Mouse (Mus musculus): ENCODE data around the gene Spock1. TPM values are rescaled to one million over a fixed set of nuclear protein-coding genes. Genes with fewer than 3 reads are reported as not detected.

The Spock1 gene
- polyA plus RNA-seq, 1 experiment from 2014 or later, result 0.77 TPM

DNA sequence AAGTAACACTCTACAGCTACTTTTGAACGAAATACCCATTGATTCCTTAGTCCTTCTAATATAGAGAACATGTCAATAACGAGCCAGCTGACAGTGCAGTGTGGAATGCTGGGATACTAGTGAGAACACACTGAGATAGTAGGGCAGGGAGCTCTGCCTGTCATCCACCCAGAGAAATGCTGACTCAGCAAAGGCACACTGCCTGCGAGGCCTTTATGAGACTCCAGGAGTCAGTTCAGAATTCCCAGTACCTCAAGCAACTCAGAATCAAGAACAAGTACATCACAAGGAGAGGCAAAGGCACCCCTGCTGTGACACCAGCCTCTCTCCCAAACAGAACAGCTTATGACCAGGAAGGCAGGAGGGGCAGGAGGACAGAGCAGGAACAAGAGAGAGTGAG, 163.5 kb downstream of the Spock1 start:
- no peak overlapping the region for H3K9ac ChIP-seq (ENCODE audit: low read length)
- ATAC-seq (replicated peaks; ENCODE audit: extremely low read depth, insufficient read depth, low FRiP score), result no peak
- no peaks in the 10 kb centered on the region for H3K4me1 ChIP-seq (ENCODE audit: control insufficient read depth, insufficient read depth, low read length)
- H3K27ac ChIP-seq (ENCODE audit: low read length), result no peak overlapping the region
- WGBS, result 70% methylated on average over 3 of the region's 3 CpGs
- H3K27me3 ChIP-seq (ENCODE audit: control insufficient read depth, insufficient read depth, low read length), result no peaks in the 10 kb centered on the region
- no peak overlapping the region for H3K4me2 ChIP-seq (ENCODE audit: low read depth, low read length)
- 0 out of 2 replicates have a peak, but pooled peaks cover 4% of the 10 kb centered on the region for H3K9me3 ChIP-seq (replicated peaks; ENCODE audit: control insufficient read depth, low read length)
- no peak overlapping the region for H3K4me3 ChIP-seq (ENCODE audit: low read length)
- H3K36me3 ChIP-seq (ENCODE audit: control insufficient read depth, insufficient read depth), result no peaks in the 10 kb centered on the region

DNA sequence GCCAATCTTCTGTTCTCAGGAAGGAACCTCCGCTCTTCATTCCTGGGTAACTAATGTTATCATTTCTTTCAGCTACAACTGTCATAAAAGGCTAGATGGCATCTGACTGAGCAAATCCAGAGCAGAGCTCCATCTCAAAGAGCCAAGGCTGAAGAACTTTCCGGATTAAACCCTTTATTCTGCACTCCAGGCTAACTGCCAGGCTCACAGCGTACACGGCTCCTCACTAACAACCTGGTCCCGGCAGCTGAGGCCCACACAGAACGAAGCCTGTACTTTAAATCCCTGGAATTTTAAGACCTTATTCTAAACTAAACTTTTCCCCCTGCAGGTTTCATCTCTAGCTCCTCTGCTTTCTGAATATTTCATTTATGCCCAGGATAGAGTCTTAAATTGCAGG, 166.9 kb downstream of the Spock1 start:
- ATAC-seq (replicated peaks; ENCODE audit: extremely low read depth, insufficient read depth, low FRiP score), result no peak
- no peaks in the 10 kb centered on the region for H3K9me3 ChIP-seq (replicated peaks; ENCODE audit: control insufficient read depth, low read length)
- H3K27ac ChIP-seq (ENCODE audit: low read length), result no peak overlapping the region
- H3K4me2 ChIP-seq (ENCODE audit: low read depth, low read length), result no peak overlapping the region
- H3K4me3 ChIP-seq (ENCODE audit: low read length), result no peak overlapping the region
- no peaks in the 10 kb centered on the region for H3K4me1 ChIP-seq (ENCODE audit: control insufficient read depth, insufficient read depth, low read length)
- H3K27me3 ChIP-seq (ENCODE audit: control insufficient read depth, insufficient read depth, low read length), result no peaks in the 10 kb centered on the region
- WGBS, result 68% methylated on average over 6 of the region's 6 CpGs
- no peaks in the 10 kb centered on the region for H3K36me3 ChIP-seq (ENCODE audit: control insufficient read depth, insufficient read depth)
- no peak overlapping the region for H3K9ac ChIP-seq (ENCODE audit: low read length)

- H3K27me3 ChIP-seq (ENCODE audit: control insufficient read depth, insufficient read depth, low read length), result no peaks in the 10 kb centered on the region
- no peaks in the 10 kb centered on the region for H3K9me3 ChIP-seq (replicated peaks; ENCODE audit: control insufficient read depth, low read length)
- H3K9ac ChIP-seq (ENCODE audit: low read length), result no peak overlapping the region
- H3K27ac ChIP-seq (ENCODE audit: low read length), result no peak overlapping the region
- no peaks in the 10 kb centered on the region for H3K36me3 ChIP-seq (ENCODE audit: control insufficient read depth, insufficient read depth)
- no peak overlapping the region for H3K4me3 ChIP-seq (ENCODE audit: low read length)
- no peak for ATAC-seq (replicated peaks; ENCODE audit: extremely low read depth, insufficient read depth, low FRiP score)
- 44% methylated on average over 5 of the region's 5 CpGs for WGBS
- H3K4me2 ChIP-seq (ENCODE audit: low read depth, low read length), result no peak overlapping the region
- H3K4me1 ChIP-seq (ENCODE audit: control insufficient read depth, insufficient read depth, low read length), result no peaks in the 10 kb centered on the region
Measured at GRCm38 (mm10) chr13:57740473-57740872, 167.7 kb downstream of the Spock1 start.

DNA sequence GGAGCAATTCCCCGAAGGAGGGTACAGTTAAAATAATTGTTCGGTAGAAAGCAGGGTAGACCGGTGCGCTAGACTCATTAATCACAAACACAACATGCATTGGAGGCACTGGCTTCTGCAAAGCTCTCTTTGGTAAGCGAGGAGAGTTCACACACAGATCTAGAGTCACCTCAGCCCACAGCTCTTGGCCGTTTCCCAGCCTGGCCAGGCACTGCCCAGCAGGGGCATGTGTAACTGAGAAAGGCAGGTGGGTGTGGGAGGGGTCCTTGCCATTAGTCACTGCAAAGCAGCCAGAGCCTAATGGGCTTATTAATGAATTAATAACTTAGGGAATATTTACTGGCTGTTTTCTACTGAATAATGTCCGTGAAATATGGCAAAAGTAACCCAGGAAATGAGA, 172.1 kb downstream of the Spock1 start:
- no peak overlapping the region for H3K27ac ChIP-seq (ENCODE audit: low read length)
- no peak for ATAC-seq (replicated peaks; ENCODE audit: extremely low read depth, insufficient read depth, low FRiP score)
- H3K9ac ChIP-seq (ENCODE audit: low read length), result no peak overlapping the region
- WGBS, result 81% methylated on average over 7 of the region's 7 CpGs
- H3K4me3 ChIP-seq (ENCODE audit: low read length), result no peak overlapping the region
- no peak overlapping the region for H3K4me2 ChIP-seq (ENCODE audit: low read depth, low read length)
- no peaks in the 10 kb centered on the region for H3K4me1 ChIP-seq (ENCODE audit: control insufficient read depth, insufficient read depth, low read length)
- H3K27me3 ChIP-seq (ENCODE audit: control insufficient read depth, insufficient read depth, low read length), result no peaks in the 10 kb centered on the region
- no peaks in the 10 kb centered on the region for H3K36me3 ChIP-seq (ENCODE audit: control insufficient read depth, insufficient read depth)
- H3K9me3 ChIP-seq (replicated peaks; ENCODE audit: control insufficient read depth, low read length), result no peaks in the 10 kb centered on the region

DNA sequence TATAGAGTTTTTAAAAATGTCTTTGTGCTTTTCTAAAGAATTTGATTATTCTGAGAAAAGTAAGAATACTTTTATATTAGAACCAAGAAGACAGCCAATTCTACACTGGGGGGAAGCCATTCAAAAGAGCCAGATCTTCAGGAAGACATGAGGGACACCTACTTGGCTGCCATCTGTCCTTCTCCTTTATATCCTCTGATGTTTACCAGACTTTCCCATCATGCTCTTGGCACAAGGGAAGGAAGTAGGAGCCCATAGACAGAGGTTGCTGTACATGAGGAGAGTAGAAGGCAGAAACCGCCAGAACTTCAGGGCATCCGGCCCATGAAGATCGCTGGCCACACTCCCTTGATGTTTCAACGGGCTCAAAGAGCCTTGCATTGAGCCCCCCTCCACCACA, 173.6 kb downstream of the Spock1 start:
- H3K9ac ChIP-seq (ENCODE audit: low read length), result no peak overlapping the region
- 91% methylated on average over 4 of the region's 4 CpGs for WGBS
- H3K27ac ChIP-seq (ENCODE audit: low read length), result no peak overlapping the region
- no peak overlapping the region for H3K4me2 ChIP-seq (ENCODE audit: low read depth, low read length)
- H3K27me3 ChIP-seq (ENCODE audit: control insufficient read depth, insufficient read depth, low read length), result no peaks in the 10 kb centered on the region
- no peaks in the 10 kb centered on the region for H3K36me3 ChIP-seq (ENCODE audit: control insufficient read depth, insufficient read depth)
- H3K4me1 ChIP-seq (ENCODE audit: control insufficient read depth, insufficient read depth, low read length), result no peaks in the 10 kb centered on the region
- no peak overlapping the region for H3K4me3 ChIP-seq (ENCODE audit: low read length)
- no peaks in the 10 kb centered on the region for H3K9me3 ChIP-seq (replicated peaks; ENCODE audit: control insufficient read depth, low read length)
- ATAC-seq (replicated peaks; ENCODE audit: extremely low read depth, insufficient read depth, low FRiP score), result no peak

DNA sequence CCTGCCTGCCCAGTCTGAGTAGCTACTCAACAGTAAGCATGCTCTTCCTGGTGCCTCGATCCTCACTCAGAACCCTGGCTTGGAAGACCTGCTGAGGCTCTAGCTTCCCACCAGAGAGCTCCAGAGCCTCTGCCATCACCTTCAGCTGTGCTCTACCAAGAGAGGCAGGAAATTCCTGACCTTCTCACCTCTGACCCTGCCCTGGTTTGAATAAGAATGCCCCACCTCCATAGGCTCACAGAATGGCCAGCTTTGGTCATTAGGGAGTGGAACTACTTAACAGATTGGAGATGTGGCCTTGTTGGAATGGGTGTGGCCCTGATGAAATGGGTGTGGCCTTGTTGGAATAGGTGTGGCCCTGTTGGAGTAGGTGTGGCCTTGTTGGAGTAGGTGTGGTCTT, 174.6 kb downstream of the Spock1 start:
- Histone ChIP-seq H3K9me3 (replicated peaks; ENCODE audit: control insufficient read depth, low read length) (no peaks in the 10 kb centered on the region), H3K27me3 (ENCODE audit: control insufficient read depth, insufficient read depth, low read length) (no peaks in the 10 kb centered on the region), H3K9ac (ENCODE audit: low read length) (no peak overlapping the region), H3K4me2 (ENCODE audit: low read depth, low read length) (no peak overlapping the region), H3K36me3 (ENCODE audit: control insufficient read depth, insufficient read depth) (no peaks in the 10 kb centered on the region), H3K4me1 (ENCODE audit: control insufficient read depth, insufficient read depth, low read length) (no peaks in the 10 kb centered on the region), H3K27ac (ENCODE audit: low read length) (no peak overlapping the region), H3K4me3 (ENCODE audit: low read length) (no peak overlapping the region)
- no peak for ATAC-seq (replicated peaks; ENCODE audit: extremely low read depth, insufficient read depth, low FRiP score)
- WGBS, result 74% methylated on average over 1 of the region's 1 CpGs

GRCm38 (mm10) chr13:57732251-57732650, 175.9 kb downstream of the Spock1 start:
- no peaks in the 10 kb centered on the region for H3K9me3 ChIP-seq (replicated peaks; ENCODE audit: control insufficient read depth, low read length)
- ATAC-seq (replicated peaks; ENCODE audit: extremely low read depth, insufficient read depth, low FRiP score), result no peak
- 50% methylated on average over 2 of the region's 2 CpGs for WGBS

GRCm38 (mm10) chr13:57727716-57728115, 180.4 kb downstream of the Spock1 start:
- Histone ChIP-seq H3K4me3 (ENCODE audit: low read length) (no peak overlapping the region), H3K4me1 (ENCODE audit: control insufficient read depth, insufficient read depth, low read length) (no peaks in the 10 kb centered on the region), H3K9me3 (replicated peaks; ENCODE audit: control insufficient read depth, low read length) (no peaks in the 10 kb centered on the region), H3K4me2 (ENCODE audit: low read depth, low read length) (no peak overlapping the region), H3K9ac (ENCODE audit: low read length) (no peak overlapping the region), H3K27ac (ENCODE audit: low read length) (no peak overlapping the region), H3K27me3 (ENCODE audit: control insufficient read depth, insufficient read depth, low read length) (no peaks in the 10 kb centered on the region), H3K36me3 (ENCODE audit: control insufficient read depth, insufficient read depth) (no peaks in the 10 kb centered on the region)
- ATAC-seq (replicated peaks; ENCODE audit: extremely low read depth, insufficient read depth, low FRiP score), result no peak
- WGBS, result 91% methylated on average over 11 of the region's 11 CpGs

More at GRCm38 (mm10) chr13:57732251-57732650, 175.9 kb downstream of the Spock1 start:
- Histone ChIP-seq H3K4me3 (ENCODE audit: low read length) (no peak overlapping the region), H3K9ac (ENCODE audit: low read length) (no peak overlapping the region), H3K4me1 (ENCODE audit: control insufficient read depth, insufficient read depth, low read length) (no peaks in the 10 kb centered on the region), H3K27me3 (ENCODE audit: control insufficient read depth, insufficient read depth, low read length) (no peaks in the 10 kb centered on the region), H3K36me3 (ENCODE audit: control insufficient read depth, insufficient read depth) (no peaks in the 10 kb centered on the region), H3K27ac (ENCODE audit: low read length) (no peak overlapping the region), H3K4me2 (ENCODE audit: low read depth, low read length) (no peak overlapping the region)

DNA sequence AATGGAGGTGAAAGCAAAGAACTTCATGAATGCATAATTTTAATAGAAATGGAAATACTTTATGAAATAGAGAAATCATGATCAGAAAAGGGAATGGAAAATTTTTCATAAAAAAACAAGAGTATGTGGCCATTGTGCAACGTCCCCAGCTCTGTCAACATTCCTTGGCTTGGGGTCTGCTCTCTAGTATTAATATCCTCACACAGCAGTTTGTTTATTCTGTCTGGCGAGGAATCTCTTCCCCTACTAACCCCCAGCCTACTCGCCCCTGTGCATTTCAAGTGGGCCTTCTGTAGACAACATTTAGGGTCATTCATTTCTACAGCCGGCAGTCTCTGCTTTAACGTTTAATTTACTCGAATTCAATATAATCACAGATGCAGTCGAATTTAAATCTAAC, 181.5 kb downstream of the Spock1 start:
- no peaks in the 10 kb centered on the region for H3K4me1 ChIP-seq (ENCODE audit: control insufficient read depth, insufficient read depth, low read length)
- H3K4me2 ChIP-seq (ENCODE audit: low read depth, low read length), result no peak overlapping the region
- no peak overlapping the region for H3K9ac ChIP-seq (ENCODE audit: low read length)
- H3K36me3 ChIP-seq (ENCODE audit: control insufficient read depth, insufficient read depth), result no peaks in the 10 kb centered on the region
- H3K27me3 ChIP-seq (ENCODE audit: control insufficient read depth, insufficient read depth, low read length), result no peaks in the 10 kb centered on the region
- no peak overlapping the region for H3K27ac ChIP-seq (ENCODE audit: low read length)
- no peaks in the 10 kb centered on the region for H3K9me3 ChIP-seq (replicated peaks; ENCODE audit: control insufficient read depth, low read length)
- H3K4me3 ChIP-seq (ENCODE audit: low read length), result no peak overlapping the region
- 76% methylated on average over 7 of the region's 7 CpGs for WGBS
- no peak for ATAC-seq (replicated peaks; ENCODE audit: extremely low read depth, insufficient read depth, low FRiP score)
